Mouse (Mus musculus): ENCODE results near the gene Mmaa.

DNA sequence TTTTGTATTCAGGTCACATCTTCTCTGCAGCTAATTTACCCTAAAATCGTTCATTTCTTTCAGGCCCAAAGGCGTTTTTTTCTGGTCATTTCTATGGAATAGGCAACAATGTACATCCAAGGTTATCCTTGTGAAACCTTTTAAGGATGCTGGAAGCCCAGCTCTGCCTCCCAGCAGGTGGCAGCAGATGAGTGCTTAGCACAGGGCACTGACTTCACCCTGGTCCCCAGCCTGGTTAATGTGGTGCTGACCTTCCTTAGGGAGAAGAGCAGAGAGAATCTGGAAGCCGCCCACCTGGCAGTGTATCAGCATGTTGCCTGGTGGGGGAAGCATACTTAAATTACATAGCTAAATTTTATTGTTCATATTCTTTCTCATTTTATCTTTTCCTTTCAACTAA is 3.0 kb upstream of the Mmaa start:
- TF ChIP-seq TAL1 (IDR thresholded peaks at IDR 0.05; ENCODE audit: low read length) (no peak), GATA1 (IDR thresholded peaks at IDR 0.05; ENCODE audit: low read length) (no peak)

Measured in erythroblast, embryonic 14.5 days (primary cell).